Mouse (Mus musculus) hindbrain, embryonic 16.5 days (tissue): ENCODE data around the gene Hdc. TPM values are rescaled to one million over a fixed set of nuclear protein-coding genes. Genes with fewer than 3 reads are reported as not detected.

Experiments
- ATAC-seq: fragments of 200-750 bp; cut with Nextera tagmentation; 2 replicates; pipeline ENCODE4 v1.8.0; 2017; ENCODE audit warnings: moderate TSS enrichment, moderate library complexity
- H3K27ac ChIP-seq: fragments of 300-500 bp; sonication (generic); 2 replicates; pipeline ENCODE4 v1.5.1; 2014; ENCODE audit warnings: low read depth, mild to moderate bottlenecking, control low read depth, low read length, moderate library complexity
- H3K27me3 ChIP-seq: fragments of 300-500 bp; sonication (generic); replicated peaks from 2 replicates; pipeline ENCODE4 v1.6.1; 2014; ENCODE audit warnings: low read length; ENCODE audit not compliant: control insufficient read depth, insufficient read depth
- H3K36me3 ChIP-seq: fragments of 300-500 bp; sonication (generic); 2 replicates; pipeline ENCODE4 v1.6.1; 2014; ENCODE audit warnings: mild to moderate bottlenecking, low read length, moderate library complexity, mixed read lengths; ENCODE audit not compliant: control insufficient read depth, insufficient read depth
- H3K4me1 ChIP-seq: fragments of 300-500 bp; sonication (generic); 2 replicates; pipeline ENCODE4 v1.6.1; 2014; ENCODE audit warnings: low read depth, low read length; ENCODE audit not compliant: control insufficient read depth, insufficient read depth
- H3K4me2 ChIP-seq: fragments of 300-500 bp; sonication (generic); 2 replicates; pipeline ENCODE4 v1.6.1; 2014; ENCODE audit warnings: mild to moderate bottlenecking, low read length, control low read depth, moderate library complexity
- H3K4me3 ChIP-seq: fragments of 300-500 bp; sonication (generic); 2 replicates; pipeline ENCODE4 v1.5.1; 2014; ENCODE audit warnings: mild to moderate bottlenecking, low read length, control low read depth, moderate library complexity
- H3K9ac ChIP-seq: fragments of 300-500 bp; sonication (generic); 2 replicates; pipeline ENCODE4 v1.6.1; 2014; ENCODE audit warnings: low read depth, mild to moderate bottlenecking, control low read depth, low read length, moderate library complexity
- H3K9me3 ChIP-seq: fragments of 300-500 bp; sonication (generic); 2 replicates; pipeline ENCODE4 v1.6.1; 2014; ENCODE audit warnings: mild to moderate bottlenecking, low read length, moderate library complexity; ENCODE audit not compliant: control insufficient read depth
- WGBS: fragments of 180-500 bp; shearing (Covaris S2); extraction: QIAGEN DNeasy Blood & Tissue Kit; methylation state at CpG from one replicate; pipeline ENCODE4 v1.1.7; 2014; 5-methylcytosine and 5-hydroxymethylcytosine counted together
- polyA plus RNA-seq: library from polyadenylated mRNA; unstranded; fragments of >200 nt; fragmentation: Nextera tagmentation; extraction: Ambion mirVana; gene quantifications from 2 replicates; pipeline ENCODE4 v1.2.1, GENCODE M21; 2015

Gene Hdc
- polyA plus RNA-seq, 1 experiment from 2014 or later = 2.6 TPM

DNA sequence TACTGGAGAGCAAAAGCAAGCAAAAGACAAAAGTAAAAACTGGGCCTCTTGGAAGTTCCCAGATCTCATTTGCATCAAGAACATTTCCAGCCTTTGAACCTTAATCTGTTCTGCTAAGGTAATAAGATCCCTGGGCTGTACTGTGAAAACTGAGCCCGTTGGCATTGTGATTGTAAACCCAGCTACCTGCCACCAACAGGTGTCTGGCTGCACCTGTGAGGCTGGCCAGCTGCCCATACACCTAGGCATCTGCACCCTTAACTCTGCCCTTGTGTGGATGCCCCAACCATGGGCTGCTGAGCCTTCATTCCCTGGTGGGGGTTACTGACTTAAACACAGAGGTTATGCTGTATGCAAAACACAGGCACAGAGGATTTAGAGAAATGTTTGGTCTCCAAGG, 46.9 kb downstream of the Hdc start:
- no peak overlapping the region for H3K4me2 ChIP-seq
- 0 out of 2 replicates have a peak, but pooled peaks cover 4% of the 10 kb centered on the region for H3K9me3 ChIP-seq
- no peak overlapping the region for H3K27ac ChIP-seq
- H3K4me1 ChIP-seq = no peaks in the 10 kb centered on the region
- H3K27me3 ChIP-seq = no peaks in the 10 kb centered on the region
- H3K9ac ChIP-seq = no peak overlapping the region
- H3K4me3 ChIP-seq = no peak overlapping the region
- 78% methylated on average over 1 of the region's 1 CpGs for WGBS
- no peak for ATAC-seq
- H3K36me3 ChIP-seq = peaks cover 7% of the 10 kb centered on the region

DNA sequence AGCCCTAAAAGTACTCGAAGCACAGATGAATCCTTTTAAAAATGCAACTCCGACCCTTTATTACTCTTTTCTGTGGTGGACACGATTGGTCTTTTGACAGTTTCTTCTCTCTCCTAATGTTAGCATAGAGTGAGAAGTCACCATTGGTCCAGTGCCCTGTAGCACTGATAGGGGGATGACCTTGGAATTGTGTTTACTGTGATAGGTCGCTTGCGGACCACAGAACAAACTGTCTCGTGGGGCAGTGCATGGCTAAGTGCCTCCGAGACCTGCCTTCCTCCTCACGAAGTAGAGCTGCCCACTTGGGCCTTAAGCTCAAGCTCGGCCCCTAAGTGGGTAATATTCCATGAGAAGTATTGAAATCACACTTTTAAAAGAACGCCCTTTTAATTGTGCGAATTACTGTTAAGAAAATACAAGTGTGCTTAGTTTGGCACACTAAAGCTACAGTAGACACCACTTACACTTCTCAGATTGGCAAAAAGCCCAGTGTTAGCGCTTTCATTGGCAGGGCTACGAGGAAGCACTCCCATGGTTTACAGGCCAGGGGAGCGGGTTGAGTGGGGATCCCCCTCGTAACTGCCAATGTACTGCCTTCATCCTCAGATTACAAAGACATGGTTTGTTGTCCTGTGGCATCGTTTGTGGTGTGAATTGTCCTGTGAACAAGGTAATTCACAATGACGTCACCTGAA, 55.5 kb downstream of the Hdc start:
- H3K4me2 ChIP-seq = no peak overlapping the region
- no peaks in the 10 kb centered on the region for H3K9me3 ChIP-seq
- no peaks in the 10 kb centered on the region for H3K27me3 ChIP-seq
- H3K4me3 ChIP-seq = no peak overlapping the region
- H3K4me1 ChIP-seq = no peaks in the 10 kb centered on the region
- peaks cover 4% of the 10 kb centered on the region; the same call in 1 of the 2 replicates for H3K36me3 ChIP-seq
- H3K9ac ChIP-seq = no peak overlapping the region
- 63% methylated on average over 17 of the region's 17 CpGs for WGBS
- no peak overlapping the region for H3K27ac ChIP-seq
- ATAC-seq = no peak

DNA sequence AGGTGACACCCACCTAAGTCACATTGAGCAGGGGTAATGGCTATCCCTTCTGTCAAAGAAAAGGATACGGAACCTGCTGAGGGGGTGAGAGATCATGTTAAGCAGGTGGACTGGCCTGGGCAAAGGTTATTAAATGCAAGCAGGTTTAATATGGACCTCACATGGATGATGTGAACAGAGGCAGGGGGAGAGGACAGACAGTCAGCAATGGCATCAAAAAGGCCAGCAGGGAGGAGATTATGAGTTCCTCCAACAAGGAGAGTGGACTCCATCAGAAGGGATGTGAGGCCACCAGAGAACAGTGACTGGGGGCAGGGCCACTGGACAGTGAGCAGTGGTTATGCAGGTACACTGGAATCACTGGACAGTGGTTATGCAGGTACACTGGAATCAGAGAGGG, 59.0 kb downstream of the Hdc start:
- 89% methylated on average over 1 of the region's 1 CpGs for WGBS
- no peak overlapping the region for H3K4me3 ChIP-seq
- H3K36me3 ChIP-seq = no peaks in the 10 kb centered on the region; the same call in 1 of the 2 replicates
- H3K4me2 ChIP-seq = no peak overlapping the region
- H3K27me3 ChIP-seq = no peaks in the 10 kb centered on the region
- no peak for ATAC-seq
- no peak overlapping the region for H3K27ac ChIP-seq
- H3K4me1 ChIP-seq = no peaks in the 10 kb centered on the region
- H3K9me3 ChIP-seq = no peaks in the 10 kb centered on the region
- no peak overlapping the region for H3K9ac ChIP-seq

DNA sequence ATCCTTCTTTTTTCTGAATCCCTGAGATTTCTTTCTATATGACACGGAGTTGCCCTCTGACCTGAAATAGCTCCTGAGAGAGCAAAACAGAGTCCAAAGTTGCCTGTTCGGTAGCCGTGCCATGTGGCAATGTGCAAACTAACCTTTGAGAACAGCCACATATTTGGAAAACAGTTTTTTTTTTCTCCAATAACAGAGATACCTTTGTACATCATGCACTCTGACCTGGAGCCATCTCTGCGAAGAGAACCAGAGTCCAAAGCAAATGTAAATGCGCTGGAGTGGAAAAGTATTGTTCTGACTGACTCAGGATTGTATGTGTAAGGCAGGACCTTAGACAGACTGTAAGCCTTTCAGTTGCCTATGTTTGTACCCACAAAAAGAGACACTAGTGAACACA, 63.6 kb downstream of the Hdc start:
- Histone ChIP-seq H3K36me3 (no peaks in the 10 kb centered on the region), H3K9ac (no peak overlapping the region), H3K4me1 (peaks cover 6% of the 10 kb centered on the region; the same call in 1 of the 2 replicates), H3K9me3 (no peaks in the 10 kb centered on the region), H3K4me2 (no peak overlapping the region), H3K27ac (no peak overlapping the region), H3K27me3 (peaks cover 13% of the 10 kb centered on the region), H3K4me3 (no peak overlapping the region)
- ATAC-seq = no peak
- WGBS = 80% methylated on average over 5 of the region's 5 CpGs

DNA sequence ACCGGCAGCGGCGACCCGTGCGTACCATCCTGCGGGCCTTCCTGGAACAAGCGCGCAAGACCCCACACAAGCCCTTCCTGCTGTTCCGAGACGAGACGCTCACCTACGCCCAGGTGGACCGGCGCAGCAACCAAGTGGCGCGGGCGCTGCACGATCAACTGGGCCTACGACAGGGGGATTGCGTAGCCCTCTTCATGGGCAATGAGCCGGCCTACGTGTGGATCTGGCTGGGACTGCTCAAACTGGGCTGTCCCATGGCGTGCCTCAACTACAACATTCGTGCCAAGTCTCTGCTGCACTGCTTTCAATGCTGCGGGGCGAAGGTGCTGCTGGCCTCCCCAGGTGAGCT, 65.8 kb downstream of the Hdc start:
- peak overlapping the region; percentile 78 for H3K4me3 ChIP-seq
- under 1% methylated on average over 25 of the region's 26 CpGs for WGBS

DNA sequence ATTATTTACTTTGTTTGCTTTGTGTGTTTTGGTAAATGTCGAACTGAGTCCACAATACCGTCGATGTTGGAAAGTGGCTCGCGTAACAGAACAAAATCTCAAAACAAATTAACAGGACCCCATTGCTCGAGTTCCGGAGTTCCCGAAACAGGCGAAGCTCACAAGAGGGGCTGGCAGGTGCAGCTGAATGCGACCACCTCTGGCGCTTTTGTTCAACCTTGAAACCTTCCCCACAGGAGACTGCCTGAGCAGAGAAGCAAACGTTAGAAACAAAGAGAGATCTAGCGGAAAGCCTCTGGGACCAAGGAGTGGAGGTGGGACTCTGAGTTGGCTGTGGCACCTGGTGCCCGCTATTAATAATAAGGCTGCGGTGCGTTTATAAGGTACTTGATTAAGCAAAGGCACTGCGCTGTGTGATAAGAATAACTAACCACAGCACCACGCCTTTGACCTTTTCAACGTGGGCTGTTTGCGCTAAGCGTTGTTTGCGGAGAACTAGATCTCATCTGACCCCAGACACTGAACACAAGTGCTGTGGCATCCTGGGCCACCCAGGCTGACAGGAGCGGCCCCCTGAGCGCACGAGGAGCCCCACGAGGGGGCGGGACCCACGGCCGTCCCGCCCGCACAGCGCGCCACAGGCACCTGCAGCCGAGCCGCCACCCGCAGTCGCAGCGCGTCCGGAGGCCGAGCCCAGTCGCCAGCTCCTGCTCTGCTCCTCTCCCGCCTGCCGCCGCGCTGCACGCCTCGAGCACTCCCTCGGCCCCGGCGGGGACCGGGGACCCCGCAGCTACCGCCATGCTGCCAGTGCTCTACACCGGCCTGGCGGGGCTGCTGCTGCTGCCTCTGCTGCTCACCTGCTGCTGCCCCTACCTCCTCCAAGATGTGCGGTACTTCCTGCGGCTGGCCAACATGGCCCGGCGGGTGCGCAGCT, 66.5 kb downstream of the Hdc start, which contains the start of gene Slc27a2:
Slc27a2 (plus strand) TSS at position 51 of the 934 bp plus-strand sequence.
- Histone ChIP-seq H3K4me3 (peak within 1 kb of the TSS; percentile 78), H3K9me3 (no peaks in the 10 kb centered on the region), H3K27me3 (peaks cover 13% of the 10 kb centered on the region), H3K27ac (peak within 1 kb of the TSS; percentile 59; the same call in 1 of the 2 replicates), H3K9ac (peak within 1 kb of the TSS; percentile 87), H3K4me1 (peaks cover 6% of the 10 kb centered on the region; the same call in 1 of the 2 replicates), H3K36me3 (no peaks in the 10 kb centered on the region), H3K4me2 (peak within 1 kb of the TSS; percentile 96)
- ATAC-seq = peak; percentile 85
- WGBS = under 1% methylated on average over 56 of the region's 61 CpGs

More for the DNA sequence above, 65.8 kb downstream of the Hdc start:
- peaks cover 6% of the 10 kb centered on the region; the same call in 1 of the 2 replicates for H3K4me1 ChIP-seq
- H3K27me3 ChIP-seq = peaks cover 13% of the 10 kb centered on the region
- no peaks in the 10 kb centered on the region for H3K9me3 ChIP-seq
- H3K27ac ChIP-seq = peak overlapping the region; percentile 59; the same call in 1 of the 2 replicates
- peak overlapping the region; percentile 87 for H3K9ac ChIP-seq
- peak; percentile 72 for ATAC-seq
- H3K36me3 ChIP-seq = no peaks in the 10 kb centered on the region
- peak overlapping the region; percentile 96 for H3K4me2 ChIP-seq

DNA sequence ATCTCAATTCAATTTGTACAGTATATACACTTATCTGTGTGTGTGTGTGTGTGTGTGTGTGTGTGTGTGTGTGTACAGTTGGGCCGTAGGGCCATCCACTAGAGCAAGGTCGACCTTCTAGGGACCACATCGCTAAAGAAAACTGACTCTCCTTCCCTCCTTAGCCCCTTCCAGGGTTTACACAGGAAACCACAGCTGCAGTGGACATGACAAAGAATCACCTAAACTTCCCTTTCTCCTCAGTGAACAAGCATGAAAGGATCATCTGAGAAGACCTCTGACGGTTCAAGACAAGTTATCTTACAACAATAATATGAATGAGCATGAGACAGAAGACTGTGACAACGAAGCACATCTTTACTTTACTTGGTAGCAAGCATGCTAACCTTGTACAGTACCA, 67.2 kb downstream of the Hdc start:
- Histone ChIP-seq H3K27ac (no peak overlapping the region), H3K9me3 (no peaks in the 10 kb centered on the region), H3K27me3 (peaks cover 13% of the 10 kb centered on the region), H3K4me2 (peak overlapping the region; percentile 96), H3K36me3 (no peaks in the 10 kb centered on the region), H3K4me3 (no peak overlapping the region; the same call in 1 of the 2 replicates), H3K4me1 (peaks cover 6% of the 10 kb centered on the region; the same call in 1 of the 2 replicates), H3K9ac (no peak overlapping the region)
- WGBS = 33% methylated on average over 5 of the region's 5 CpGs
- no peak for ATAC-seq

DNA sequence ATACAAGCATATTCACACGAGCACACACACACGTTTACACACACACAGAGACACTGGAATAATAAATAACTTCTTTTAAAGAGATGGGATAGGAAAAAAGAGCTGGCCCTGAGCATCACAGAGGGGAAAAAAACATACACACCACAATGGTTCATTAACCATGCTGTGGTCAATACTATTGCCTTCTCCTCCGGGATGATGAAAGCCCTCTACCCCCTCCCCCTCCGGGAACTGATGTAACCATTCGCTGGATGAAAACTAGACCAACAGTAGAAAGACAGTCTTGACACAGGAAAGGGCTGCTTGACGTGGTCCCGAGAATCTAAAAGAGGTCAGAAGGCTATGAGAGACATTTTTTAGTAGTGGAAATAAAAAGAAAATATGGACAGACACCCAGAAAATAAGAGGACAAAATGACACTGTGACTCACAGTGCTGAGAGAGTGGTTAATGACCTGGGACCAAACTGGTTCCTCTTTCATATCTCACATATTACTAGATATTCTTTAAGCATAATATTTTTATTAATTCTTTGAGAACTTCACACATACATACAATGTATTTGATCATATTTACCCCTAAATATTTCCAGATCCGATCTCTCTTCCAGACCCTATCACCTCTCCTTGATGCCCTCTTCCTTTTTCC, 67.7 kb downstream of the Hdc start:
- 74% methylated on average over 8 of the region's 8 CpGs for WGBS
- Histone ChIP-seq H3K9ac (no peak overlapping the region), H3K27ac (no peak overlapping the region), H3K4me2 (no peak overlapping the region), H3K36me3 (no peaks in the 10 kb centered on the region), H3K9me3 (no peaks in the 10 kb centered on the region), H3K4me1 (peaks cover 6% of the 10 kb centered on the region; the same call in 1 of the 2 replicates), H3K27me3 (peaks cover 13% of the 10 kb centered on the region), H3K4me3 (no peak overlapping the region)
- ATAC-seq = no peak
